Comparison of ENCODE assay signal across 16 mouse cellular contexts in genomic region chr5:134271421-134271820, GRCm38 (mm10).
"Had no signal": no experiment of that assay in that cellular context is flagged by ENCODE, and none has a peak within 500 bp of the region (broad histone marks: within the 10 kb centered on the region; RNA-seq: fewer than 3 reads in every experiment).

No protein-coding gene starts in this region.

- H3K27me3 ChIP-seq: limb, embryonic 13.5 days; megakaryocyte, embryonic 14.5 days; midbrain, embryonic 15.5 days; stomach, embryonic 15.5 days had no signal

- H3K9me3 ChIP-seq: limb, embryonic 13.5 days; megakaryocyte, embryonic 14.5 days; midbrain, embryonic 15.5 days; stomach, embryonic 15.5 days had no signal

- DNase-seq: layer of hippocampus, adult 9-11 months; layer of hippocampus, postnatal 36 days; left cerebral cortex, postnatal 4 days; lung, adult 2 months; right cerebral cortex, postnatal 14 days; thymus, adult 2 months; thymus, postnatal 25 days had no signal

- H3K27ac ChIP-seq: hindbrain, postnatal 0 days; limb, embryonic 13.5 days; liver, embryonic 14.5 days; macrophage; midbrain, embryonic 15.5 days; stomach, embryonic 15.5 days had no signal

- H3K9ac ChIP-seq: limb, embryonic 13.5 days; liver, embryonic 14.5 days; midbrain, embryonic 15.5 days; stomach, embryonic 15.5 days had no signal

- H3K4me1 ChIP-seq: limb, embryonic 13.5 days; midbrain, embryonic 15.5 days; stomach, embryonic 15.5 days had no signal

- H3K4me2 ChIP-seq: limb, embryonic 13.5 days; midbrain, embryonic 11.5 days; midbrain, embryonic 15.5 days; stomach, embryonic 15.5 days had no signal

- H3K4me3 ChIP-seq: limb, embryonic 13.5 days; megakaryocyte, embryonic 14.5 days; midbrain, embryonic 15.5 days; stomach, embryonic 15.5 days had no signal

- ATAC-seq: hindbrain, postnatal 0 days; lung, postnatal 0 days; midbrain, embryonic 15.5 days had no signal
